Mouse (Mus musculus) activated CD4-positive, CD25-positive, alpha-beta regulatory T cell, adult 9 weeks (primary cell): ENCODE data around the gene Rab26. TPM values are rescaled to one million over a fixed set of nuclear protein-coding genes. Genes with fewer than 3 reads are reported as not detected.

ENCODE experiments used
- polyA plus RNA-seq: library from polyadenylated mRNA; unstranded; fragments of 100-300 nt; shearing (Covaris generic); gene quantifications from one replicate; pipeline ENCODE4 v1.2.1, GENCODE M21; 2017

The Rab26 gene
- polyA plus RNA-seq, result 6.5 TPM

GRCm38 (mm10) chr17:24534160-24534718 is at the start of gene Rab26:
Rab26 (minus strand) TSS chr17:24534210.

GRCm38 (mm10) chr17:24549618-24550415 is 15.8 kb upstream of the Rab26 start, which contains the start of gene Pkd1:
Pkd1 (plus strand) TSS chr17:24549834.

GRCm38 (mm10) chr17:24527723-24528559 is 6.1 kb downstream of the Rab26 start, which contains the start of gene Traf7:
Traf7 (minus strand) TSS chr17:24527938.

GRCm38 (mm10) chr17:24488186-24488661 is 45.8 kb downstream of the Rab26 start, which contains the start of gene Caskin1:
Caskin1 (plus strand) TSS chr17:24488601.

GRCm38 (mm10) chr17:24478663-24479380 is 55.2 kb downstream of the Rab26 start, which contains the start of gene Mlst8:
Mlst8 (minus strand) TSS chr17:24479078.

Other genes with a start within 250 kb of the Rab26 start
- 0.39 TPM for gene Abca17, start 183.1 kb downstream of the Rab26 start, polyA plus RNA-seq
- gene Abca3, start 182.3 kb downstream of the Rab26 start, polyA plus RNA-seq, result 41.4 TPM
- gene Rnps1, start 119.6 kb downstream of the Rab26 start, polyA plus RNA-seq, result 194 TPM
- 90.8 TPM for gene Eci1, start 107.6 kb downstream of the Rab26 start, polyA plus RNA-seq
- 5.3 TPM for gene Dnase1l2, start 91.1 kb downstream of the Rab26 start, polyA plus RNA-seq
- 70.7 TPM for gene E4f1, start 63.9 kb downstream of the Rab26 start, polyA plus RNA-seq
- 3.8 TPM for gene Pgp, start 63.8 kb downstream of the Rab26 start, polyA plus RNA-seq
- not detected for gene Bricd5, start 60.3 kb downstream of the Rab26 start, polyA plus RNA-seq
- 28.4 TPM for gene Mlst8, start 55.1 kb downstream of the Rab26 start, polyA plus RNA-seq
- 0.11 TPM for gene Caskin1, start 45.6 kb downstream of the Rab26 start, polyA plus RNA-seq
- 97.6 TPM for gene Traf7, start 6.3 kb downstream of the Rab26 start, polyA plus RNA-seq
- gene Pkd1, start 15.6 kb upstream of the Rab26 start, polyA plus RNA-seq, result 17.8 TPM
- 48.8 TPM for gene Tsc2, start 98.4 kb upstream of the Rab26 start, polyA plus RNA-seq
- 6.0 TPM for gene Nthl1, start 98.5 kb upstream of the Rab26 start, polyA plus RNA-seq
- not detected for gene Slc9a3r2, start 116.1 kb upstream of the Rab26 start, polyA plus RNA-seq
- gene Npw, start 124.2 kb upstream of the Rab26 start, polyA plus RNA-seq, result not detected
- gene Zfp598, start 135.5 kb upstream of the Rab26 start, polyA plus RNA-seq, result 2.3 TPM
- gene Syngr3, start 155.7 kb upstream of the Rab26 start, polyA plus RNA-seq, result 0.88 TPM
- gene Gfer, start 161.9 kb upstream of the Rab26 start, polyA plus RNA-seq, result 7.8 TPM
- 1.4 TPM for gene Noxo1, start 162.0 kb upstream of the Rab26 start, polyA plus RNA-seq
- 60.9 TPM for gene Tbl3, start 173.4 kb upstream of the Rab26 start, polyA plus RNA-seq
- not detected for gene Rnf151, start 183.9 kb upstream of the Rab26 start, polyA plus RNA-seq
- gene Rps2, start 183.9 kb upstream of the Rab26 start, polyA plus RNA-seq, result 789 TPM
- gene Ndufb10, start 190.3 kb upstream of the Rab26 start, polyA plus RNA-seq, result 222 TPM
- not detected for gene Rpl3l, start 193.6 kb upstream of the Rab26 start, polyA plus RNA-seq
- 16.1 TPM for gene Msrb1, start 202.4 kb upstream of the Rab26 start, polyA plus RNA-seq
- gene Hs3st6, start 218.8 kb upstream of the Rab26 start, polyA plus RNA-seq, result not detected